Mouse (Mus musculus) cerebellum, postnatal 36 days (tissue): ENCODE results near the gene Tap1.

Experiments
- DNase-seq, 2 experiments: peaks; one replicate each; pipeline ENCODE4 v3.0.0; 2021 to 2022; ENCODE audit warnings: mixed read lengths in 2 of 2

Tap1 gene

GRCm38 (mm10) chr17:34237741-34238140 is 50.4 kb downstream of the Tap1 start:
- no peak for DNase-seq

GRCm38 (mm10) chr17:34238706-34239105 is 51.4 kb downstream of the Tap1 start, which contains the start of gene H2-Ob:
H2-Ob (plus strand) TSS chr17:34238903.
- DNase-seq: no peak

GRCm38 (mm10) chr17:34239601-34240041 is 52.3 kb downstream of the Tap1 start:
- no peak for DNase-seq

GRCm38 (mm10) chr17:34240366-34240765 is 53.0 kb downstream of the Tap1 start:
- no peak for DNase-seq

GRCm38 (mm10) chr17:34240916-34241315 is 53.6 kb downstream of the Tap1 start:
- DNase-seq: no peak

GRCm38 (mm10) chr17:34244656-34245055 is 57.3 kb downstream of the Tap1 start:
- DNase-seq: no peak
